Mouse (Mus musculus): ENCODE measurements around the gene Nell1. TPM values are rescaled to one million over a fixed set of nuclear protein-coding genes. Genes with fewer than 3 reads are reported as not detected.

The Nell1 gene
- polyA plus RNA-seq, 1 experiment: 0.22 TPM

DNA sequence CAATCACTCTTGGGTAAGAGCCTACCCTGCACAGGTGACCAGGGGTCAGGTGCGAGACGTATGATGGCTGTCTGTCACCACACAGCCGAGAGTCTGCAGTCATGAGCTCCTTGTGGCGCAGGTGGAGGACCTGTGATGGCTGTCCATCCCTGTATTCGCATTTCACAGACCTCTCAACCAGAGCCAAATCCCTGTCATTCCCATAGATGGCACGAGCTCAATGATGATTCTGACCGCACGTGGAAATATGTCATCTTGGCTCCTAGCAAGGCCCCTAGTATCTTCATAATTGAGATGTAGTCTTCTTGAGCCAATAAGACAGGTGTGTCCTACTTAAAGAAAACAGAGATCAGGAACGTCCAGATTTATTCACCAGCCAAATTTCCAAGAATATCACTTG is 28.0 kb upstream of the Nell1 start:
- H3K27me3 ChIP-seq (ENCODE audit: control insufficient read depth, insufficient read depth, low read length): no peaks in the 10 kb centered on the region
- TF ChIP-seq POLR2A (IDR thresholded peaks at IDR 0.05; ENCODE audit: control insufficient read depth, low read depth, low read length) (no peak), CTCF (IDR thresholded peaks at IDR 0.05; ENCODE audit: control insufficient read depth, insufficient read depth, insufficient replicate concordance, low read depth, low read length) (no peak)
- no peaks in the 10 kb centered on the region for H3K4me1 ChIP-seq (ENCODE audit: control insufficient read depth, insufficient read depth, low read length)
- no peaks in the 10 kb centered on the region for H3K36me3 ChIP-seq (ENCODE audit: control insufficient read depth, insufficient read depth, low read length)
- H3K4me3 ChIP-seq (ENCODE audit: control insufficient read depth, low read depth, low read length): no peak overlapping the region
- no peak overlapping the region for H3K27ac ChIP-seq (ENCODE audit: control insufficient read depth, insufficient read depth, low read depth, low read length)

DNA sequence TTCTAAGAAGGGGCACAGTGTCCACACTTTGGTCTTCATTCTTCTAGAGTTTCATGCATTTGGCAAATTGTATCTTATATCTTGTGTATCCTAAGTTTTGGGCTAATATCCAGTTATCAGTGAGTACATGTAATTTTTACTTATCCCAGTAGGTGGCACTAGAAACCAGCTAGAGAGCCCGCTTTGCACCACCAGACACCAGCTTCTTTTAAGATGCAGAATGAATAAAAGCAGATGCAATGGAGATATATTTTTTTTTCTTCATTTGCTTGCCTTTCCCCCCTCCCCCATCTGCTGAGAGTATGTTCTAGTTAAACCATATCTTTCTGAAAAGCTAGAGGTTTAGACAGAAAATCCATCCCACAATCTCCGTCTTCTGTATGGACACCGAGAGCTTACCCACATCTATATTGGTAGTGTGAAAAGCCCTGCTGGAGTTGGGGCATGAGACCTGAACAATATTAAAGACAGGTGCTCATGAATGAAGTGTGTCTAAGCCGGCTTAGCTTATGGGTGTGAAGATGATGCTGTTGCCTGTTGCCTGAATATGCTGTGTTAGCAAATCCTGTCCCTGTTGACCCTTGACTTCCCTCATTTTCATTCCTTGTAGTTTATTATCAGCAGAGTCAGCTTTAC is 21.0 kb upstream of the Nell1 start:
- Histone ChIP-seq H3K36me3 (ENCODE audit: control insufficient read depth, insufficient read depth, low read length) (no peaks in the 10 kb centered on the region), H3K27me3 (ENCODE audit: control insufficient read depth, insufficient read depth, low read length) (no peaks in the 10 kb centered on the region), H3K4me1 (ENCODE audit: control insufficient read depth, insufficient read depth, low read length) (no peaks in the 10 kb centered on the region), H3K4me3 (ENCODE audit: control insufficient read depth, low read depth, low read length) (no peak overlapping the region), H3K27ac (ENCODE audit: control insufficient read depth, insufficient read depth, low read depth, low read length) (no peak overlapping the region)
- TF ChIP-seq POLR2A (IDR thresholded peaks at IDR 0.05; ENCODE audit: control insufficient read depth, low read depth, low read length): no peak
- TF ChIP-seq CTCF (IDR thresholded peaks at IDR 0.05; ENCODE audit: control insufficient read depth, insufficient read depth, insufficient replicate concordance, low read depth, low read length): no peak

DNA sequence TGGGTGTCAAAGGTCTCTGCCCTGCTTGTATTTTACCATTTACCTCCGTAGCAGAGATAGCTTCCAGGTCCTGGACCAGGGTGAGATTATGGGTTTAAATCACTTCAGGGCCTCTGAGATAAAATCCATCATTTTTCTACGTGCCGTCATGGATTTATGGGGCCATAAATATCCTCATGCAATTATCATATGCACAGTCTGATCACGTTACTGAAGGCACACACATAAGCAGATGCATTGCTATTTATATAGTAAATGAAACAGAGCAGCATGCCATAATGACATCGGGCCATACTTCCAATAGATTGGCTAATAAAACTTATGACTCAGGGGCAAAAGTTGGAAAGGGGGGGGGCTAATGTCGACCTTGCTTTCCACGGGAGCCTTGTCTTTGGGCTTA is 19.8 kb upstream of the Nell1 start:
- no peaks in the 10 kb centered on the region for H3K36me3 ChIP-seq (ENCODE audit: control insufficient read depth, insufficient read depth, low read length)
- no peaks in the 10 kb centered on the region for H3K4me1 ChIP-seq (ENCODE audit: control insufficient read depth, insufficient read depth, low read length)
- H3K27ac ChIP-seq (ENCODE audit: control insufficient read depth, insufficient read depth, low read depth, low read length): no peak overlapping the region
- H3K4me3 ChIP-seq (ENCODE audit: control insufficient read depth, low read depth, low read length): no peak overlapping the region
- TF ChIP-seq POLR2A (IDR thresholded peaks at IDR 0.05; ENCODE audit: control insufficient read depth, low read depth, low read length) (no peak), CTCF (IDR thresholded peaks at IDR 0.05; ENCODE audit: control insufficient read depth, insufficient read depth, insufficient replicate concordance, low read depth, low read length) (no peak)
- H3K27me3 ChIP-seq (ENCODE audit: control insufficient read depth, insufficient read depth, low read length): no peaks in the 10 kb centered on the region

DNA sequence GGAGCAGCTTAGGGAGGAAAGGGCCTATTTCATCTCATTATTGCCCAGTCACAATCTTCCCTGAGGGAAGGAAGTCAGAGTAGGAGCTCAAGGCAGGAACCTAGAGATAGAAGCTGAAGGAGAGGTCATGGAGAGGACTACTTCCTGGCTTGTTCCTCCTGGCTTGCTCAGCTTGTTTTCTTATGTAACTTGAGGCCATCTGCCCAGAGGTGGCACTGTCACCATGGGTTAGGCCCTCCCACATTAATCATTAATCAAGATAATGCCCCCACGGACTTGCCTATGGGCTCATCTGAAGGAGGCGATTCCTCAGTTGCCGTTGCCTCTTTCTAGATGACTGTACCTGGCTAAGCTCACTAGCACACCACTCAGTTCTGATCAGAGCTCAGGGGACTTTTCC is 17.5 kb upstream of the Nell1 start:
- no peaks in the 10 kb centered on the region for H3K36me3 ChIP-seq (ENCODE audit: control insufficient read depth, insufficient read depth, low read length)
- no peaks in the 10 kb centered on the region for H3K4me1 ChIP-seq (ENCODE audit: control insufficient read depth, insufficient read depth, low read length)
- TF ChIP-seq POLR2A (IDR thresholded peaks at IDR 0.05; ENCODE audit: control insufficient read depth, low read depth, low read length) (no peak), CTCF (IDR thresholded peaks at IDR 0.05; ENCODE audit: control insufficient read depth, insufficient read depth, insufficient replicate concordance, low read depth, low read length) (no peak)
- H3K27ac ChIP-seq (ENCODE audit: control insufficient read depth, insufficient read depth, low read depth, low read length): no peak overlapping the region
- H3K27me3 ChIP-seq (ENCODE audit: control insufficient read depth, insufficient read depth, low read length): no peaks in the 10 kb centered on the region
- H3K4me3 ChIP-seq (ENCODE audit: control insufficient read depth, low read depth, low read length): no peak overlapping the region

DNA sequence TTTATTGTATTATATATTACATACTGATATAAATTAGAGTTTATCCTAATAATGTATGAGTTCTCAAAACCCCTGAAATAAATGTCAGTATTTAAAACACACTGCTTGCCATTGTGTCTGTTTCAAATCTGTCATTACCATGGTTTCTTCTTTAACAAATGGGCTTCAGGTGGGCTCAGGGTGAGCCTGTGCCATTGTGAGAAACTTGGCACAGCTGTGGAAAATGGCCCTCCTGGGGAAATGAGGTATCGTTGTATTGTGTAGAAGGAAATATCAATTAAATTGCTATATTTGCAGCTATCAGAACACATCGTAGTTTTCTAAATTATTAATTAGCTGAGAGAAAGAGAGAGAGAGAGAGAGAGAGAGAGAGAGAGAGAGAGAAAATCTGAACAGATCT is 10.9 kb upstream of the Nell1 start:
- Histone ChIP-seq H3K27me3 (ENCODE audit: control insufficient read depth, insufficient read depth, low read length) (no peaks in the 10 kb centered on the region), H3K4me1 (ENCODE audit: control insufficient read depth, insufficient read depth, low read length) (no peaks in the 10 kb centered on the region), H3K4me3 (ENCODE audit: control insufficient read depth, low read depth, low read length) (no peak overlapping the region), H3K27ac (ENCODE audit: control insufficient read depth, insufficient read depth, low read depth, low read length) (no peak overlapping the region), H3K36me3 (ENCODE audit: control insufficient read depth, insufficient read depth, low read length) (no peaks in the 10 kb centered on the region)
- no peak for TF ChIP-seq CTCF (IDR thresholded peaks at IDR 0.05; ENCODE audit: control insufficient read depth, insufficient read depth, insufficient replicate concordance, low read depth, low read length)
- no peak for TF ChIP-seq POLR2A (IDR thresholded peaks at IDR 0.05; ENCODE audit: control insufficient read depth, low read depth, low read length)

DNA sequence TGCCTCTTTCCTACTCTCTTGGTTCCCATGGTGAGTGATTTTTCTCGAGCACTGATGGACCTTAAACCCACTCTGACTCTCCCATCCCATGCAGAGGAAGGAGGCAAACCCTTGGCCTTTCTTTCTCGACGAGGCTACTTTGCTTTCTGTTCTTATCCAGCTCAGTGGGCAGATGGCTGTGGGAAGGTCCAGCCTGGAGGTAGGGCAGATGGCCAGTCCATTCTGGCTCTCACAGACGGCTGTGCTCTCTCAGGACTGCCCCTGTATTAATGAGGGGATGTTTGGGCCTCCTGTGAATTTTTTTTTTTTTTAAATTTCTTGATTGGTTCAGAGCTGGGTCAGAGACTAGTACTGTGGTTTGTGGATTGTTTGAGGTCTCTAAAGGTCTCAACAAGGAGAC is 5.1 kb upstream of the Nell1 start:
- H3K4me3 ChIP-seq (ENCODE audit: control insufficient read depth, low read depth, low read length): no peak overlapping the region
- no peaks in the 10 kb centered on the region for H3K27me3 ChIP-seq (ENCODE audit: control insufficient read depth, insufficient read depth, low read length)
- H3K4me1 ChIP-seq (ENCODE audit: control insufficient read depth, insufficient read depth, low read length): no peaks in the 10 kb centered on the region
- TF ChIP-seq POLR2A (IDR thresholded peaks at IDR 0.05; ENCODE audit: control insufficient read depth, low read depth, low read length): no peak
- no peak overlapping the region for H3K27ac ChIP-seq (ENCODE audit: control insufficient read depth, insufficient read depth, low read depth, low read length)
- H3K36me3 ChIP-seq (ENCODE audit: control insufficient read depth, insufficient read depth, low read length): no peaks in the 10 kb centered on the region

DNA sequence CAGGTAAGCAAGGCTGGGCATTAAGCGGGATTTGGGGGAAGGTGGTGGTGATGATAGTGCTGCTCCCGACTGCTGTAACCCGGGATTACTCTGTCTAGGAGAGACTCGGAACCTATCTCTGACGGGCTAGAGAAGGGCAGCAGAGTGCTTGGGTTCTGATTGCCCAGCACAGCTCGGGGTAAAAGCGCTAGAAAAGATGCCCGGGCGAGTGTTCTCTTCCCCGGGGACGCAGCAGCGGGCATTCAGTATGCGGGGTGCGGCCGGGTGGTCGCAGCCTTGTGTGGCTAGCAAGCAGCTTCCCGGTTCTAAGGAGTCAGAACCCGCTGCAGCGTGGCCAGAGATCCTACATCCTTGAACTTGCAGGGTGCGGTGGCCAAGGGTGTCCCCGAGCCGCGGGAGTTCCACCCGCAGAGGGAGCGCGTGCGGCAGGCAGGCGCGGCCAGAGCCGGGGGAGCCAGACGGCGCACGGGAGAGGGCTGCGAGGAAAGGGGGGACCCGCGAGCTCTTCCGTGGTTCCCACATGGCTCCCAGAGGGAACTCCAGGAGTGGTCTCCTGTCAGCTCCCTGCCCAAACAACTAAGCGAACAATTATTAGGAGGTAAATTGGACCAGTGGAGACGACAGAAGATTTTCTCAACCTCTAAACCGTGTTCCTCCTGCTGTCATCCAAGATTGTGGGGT is 917 bp downstream of the Nell1 start:
- no peak overlapping the region for H3K27ac ChIP-seq (ENCODE audit: control insufficient read depth, insufficient read depth, low read depth, low read length)
- H3K36me3 ChIP-seq (ENCODE audit: control insufficient read depth, insufficient read depth, low read length): no peaks in the 10 kb centered on the region
- peak overlapping the region; percentile 17 for H3K4me3 ChIP-seq (ENCODE audit: control insufficient read depth, low read depth, low read length)
- no peak for TF ChIP-seq POLR2A (IDR thresholded peaks at IDR 0.05; ENCODE audit: control insufficient read depth, low read depth, low read length)
- no peak for TF ChIP-seq CTCF (IDR thresholded peaks at IDR 0.05; ENCODE audit: control insufficient read depth, insufficient read depth, insufficient replicate concordance, low read depth, low read length)
- H3K4me1 ChIP-seq (ENCODE audit: control insufficient read depth, insufficient read depth, low read length): peaks cover 12% of the 10 kb centered on the region
- peaks cover 7% of the 10 kb centered on the region for H3K27me3 ChIP-seq (ENCODE audit: control insufficient read depth, insufficient read depth, low read length)

Measured in testis, adult 2 months (tissue).